Mouse (Mus musculus): ENCODE results near the gene Cnot1. TPM values are rescaled to one million over a fixed set of nuclear protein-coding genes. Genes with fewer than 3 reads are reported as not detected.

Gene Cnot1
- polyA plus RNA-seq, 1 experiment from 2014 or later: 109 TPM

DNA sequence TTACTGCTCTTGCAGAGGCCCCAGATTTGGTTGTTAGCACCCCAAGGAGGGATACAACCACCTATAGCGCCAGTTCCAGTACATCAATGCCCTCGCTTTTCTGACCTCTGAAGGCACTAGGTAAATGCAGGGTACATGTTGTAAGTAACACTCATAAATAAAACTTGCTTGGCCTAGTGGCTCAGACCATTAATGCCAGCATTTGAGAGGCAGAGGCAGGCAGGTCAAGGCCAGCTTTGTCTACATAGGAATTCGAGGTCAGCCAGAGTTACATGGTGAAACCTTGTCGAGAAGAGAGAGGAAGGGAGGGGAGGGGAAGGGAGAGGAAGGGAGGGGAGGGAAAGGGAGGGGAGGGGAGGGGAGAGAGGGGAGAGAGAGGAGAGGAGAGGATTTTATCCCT, 21.7 kb downstream of the Cnot1 start:
- no peak overlapping the region for H3K4me2 ChIP-seq
- no peak overlapping the region for H3K27ac ChIP-seq (ENCODE audit: low read depth, low read length)
- no peaks in the 10 kb centered on the region for H3K9me3 ChIP-seq (ENCODE audit: control insufficient read depth, low read length)
- WGBS: 97% methylated on average over 3 of the region's 4 CpGs
- no peaks in the 10 kb centered on the region for H3K4me1 ChIP-seq (ENCODE audit: control insufficient read depth, insufficient read depth, low read length)
- ATAC-seq (ENCODE audit: low FRiP score) (no peak), DNase-seq (ENCODE audit: low spot score, missing footprints) (no peak)
- no peak overlapping the region for H3K9ac ChIP-seq (ENCODE audit: low read length)
- H3K36me3 ChIP-seq (ENCODE audit: control insufficient read depth, insufficient read depth, low read length): peaks cover 34% of the 10 kb centered on the region
- no peak overlapping the region for H3K4me3 ChIP-seq (ENCODE audit: low read depth, low read length)
- no peaks in the 10 kb centered on the region for H3K27me3 ChIP-seq (ENCODE audit: control insufficient read depth, insufficient read depth, low read length)

DNA sequence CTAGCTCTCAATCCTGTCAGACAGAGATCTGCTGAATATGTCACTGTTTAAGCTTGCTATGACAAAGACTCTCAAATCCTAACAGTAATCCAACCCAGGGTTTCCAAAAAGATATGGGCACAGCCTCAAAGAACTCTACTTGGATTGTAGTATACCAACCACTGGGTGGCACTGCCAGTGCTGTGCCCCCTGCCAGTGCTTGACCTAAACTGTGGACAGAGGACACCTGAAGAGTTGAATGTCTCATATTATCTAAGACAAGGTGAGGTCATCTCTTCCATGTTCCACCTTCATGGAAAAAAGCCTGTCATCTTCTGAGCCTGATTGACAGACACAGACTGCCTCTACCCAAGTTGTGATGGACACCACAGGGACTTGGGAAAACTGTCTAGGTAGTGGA, 24.6 kb downstream of the Cnot1 start:
- Histone ChIP-seq H3K9me3 (ENCODE audit: control insufficient read depth, low read length) (no peaks in the 10 kb centered on the region), H3K27ac (ENCODE audit: low read depth, low read length) (no peak overlapping the region), H3K9ac (ENCODE audit: low read length) (no peak overlapping the region), H3K36me3 (ENCODE audit: control insufficient read depth, insufficient read depth, low read length) (peaks cover 25% of the 10 kb centered on the region), H3K4me3 (ENCODE audit: low read depth, low read length) (no peak overlapping the region), H3K4me1 (ENCODE audit: control insufficient read depth, insufficient read depth, low read length) (no peaks in the 10 kb centered on the region), H3K4me2 (no peak overlapping the region), H3K27me3 (ENCODE audit: control insufficient read depth, insufficient read depth, low read length) (no peaks in the 10 kb centered on the region)
- ATAC-seq (ENCODE audit: low FRiP score) (no peak), DNase-seq (ENCODE audit: low spot score, missing footprints) (no peak)

DNA sequence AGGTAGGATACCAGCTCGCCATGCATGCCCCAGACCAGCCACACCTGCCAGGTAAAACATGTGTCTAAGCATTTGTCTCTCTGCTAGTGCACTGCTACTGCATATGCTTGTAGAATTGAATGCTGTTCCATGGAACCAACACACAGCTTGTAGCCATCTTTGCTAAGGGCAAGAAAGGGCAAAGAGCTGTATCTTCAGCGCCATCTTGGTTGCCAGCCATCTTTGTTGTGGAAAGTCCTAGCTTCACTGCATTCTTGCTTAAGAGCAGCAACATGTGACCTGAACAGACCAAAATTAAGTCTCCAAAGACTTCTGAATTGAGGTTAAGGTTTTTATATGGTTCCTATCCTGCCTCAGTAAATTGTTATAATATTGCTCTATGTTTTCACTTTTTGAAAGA, 25.5 kb downstream of the Cnot1 start:
- Histone ChIP-seq H3K27ac (ENCODE audit: low read depth, low read length) (no peak overlapping the region), H3K4me3 (ENCODE audit: low read depth, low read length) (no peak overlapping the region), H3K36me3 (ENCODE audit: control insufficient read depth, insufficient read depth, low read length) (peaks cover 20% of the 10 kb centered on the region), H3K4me1 (ENCODE audit: control insufficient read depth, insufficient read depth, low read length) (no peaks in the 10 kb centered on the region), H3K27me3 (ENCODE audit: control insufficient read depth, insufficient read depth, low read length) (no peaks in the 10 kb centered on the region), H3K9ac (ENCODE audit: low read length) (no peak overlapping the region), H3K9me3 (ENCODE audit: control insufficient read depth, low read length) (no peaks in the 10 kb centered on the region), H3K4me2 (no peak overlapping the region)
- DNase-seq (ENCODE audit: low spot score, missing footprints): no peak
- 97% methylated on average over 2 of the region's 2 CpGs for WGBS
- ATAC-seq (ENCODE audit: low FRiP score): no peak

DNA sequence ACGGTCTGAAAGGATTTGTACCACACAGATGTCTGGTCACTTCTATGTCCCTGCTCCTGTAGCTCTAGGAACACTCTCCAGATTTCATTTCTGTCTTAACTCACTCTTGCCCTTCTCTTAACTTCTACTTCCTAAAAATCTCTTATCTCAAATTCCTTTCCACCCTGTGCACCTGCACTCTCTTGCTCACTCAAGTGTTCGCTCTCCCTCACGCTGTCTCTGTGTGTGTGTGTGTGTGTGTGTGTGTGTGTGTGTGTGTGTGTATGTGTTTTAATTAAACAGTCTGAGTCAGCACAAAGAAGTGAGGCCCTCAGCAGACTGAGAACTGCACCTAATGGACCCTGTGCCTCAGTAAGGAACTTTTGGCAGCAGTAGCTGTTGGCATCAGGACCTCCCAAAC, 26.2 kb downstream of the Cnot1 start:
- Histone ChIP-seq H3K9ac (ENCODE audit: low read length) (no peak overlapping the region), H3K36me3 (ENCODE audit: control insufficient read depth, insufficient read depth, low read length) (peaks cover 20% of the 10 kb centered on the region)
- DNase-seq (ENCODE audit: low spot score, missing footprints): no peak

DNA sequence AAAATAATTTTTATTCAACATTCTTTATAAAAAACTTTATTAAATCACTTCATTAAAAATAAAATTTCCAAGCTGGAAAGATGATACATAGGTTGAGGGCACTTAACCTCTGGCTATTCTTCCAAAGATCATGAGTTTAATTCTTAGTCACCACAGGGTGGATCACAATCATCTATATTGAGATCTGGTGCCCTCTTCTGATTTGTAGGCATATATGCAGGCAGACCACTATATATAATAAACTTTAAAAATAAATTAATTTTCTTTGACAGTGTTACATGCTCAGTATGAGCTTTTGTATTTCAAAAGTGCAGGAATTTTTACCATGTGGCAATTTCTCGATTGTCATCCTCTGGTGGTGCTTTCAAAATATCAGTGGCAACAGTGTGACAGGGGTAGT, 43.1 kb downstream of the Cnot1 start:
- Histone ChIP-seq H3K4me1 (ENCODE audit: control insufficient read depth, insufficient read depth, low read length) (no peaks in the 10 kb centered on the region), H3K4me2 (no peak overlapping the region), H3K27ac (ENCODE audit: low read depth, low read length) (no peak overlapping the region), H3K9me3 (ENCODE audit: control insufficient read depth, low read length) (no peaks in the 10 kb centered on the region), H3K9ac (ENCODE audit: low read length) (no peak overlapping the region), H3K4me3 (ENCODE audit: low read depth, low read length) (no peak overlapping the region), H3K36me3 (ENCODE audit: control insufficient read depth, insufficient read depth, low read length) (peaks cover 35% of the 10 kb centered on the region), H3K27me3 (ENCODE audit: control insufficient read depth, insufficient read depth, low read length) (no peaks in the 10 kb centered on the region)
- ATAC-seq (ENCODE audit: low FRiP score) (no peak), DNase-seq (ENCODE audit: low spot score, missing footprints) (no peak)
- WGBS: 93% methylated on average over 1 of the region's 1 CpGs

More for the DNA sequence above, 26.2 kb downstream of the Cnot1 start:
- Histone ChIP-seq H3K27me3 (ENCODE audit: control insufficient read depth, insufficient read depth, low read length) (no peaks in the 10 kb centered on the region), H3K27ac (ENCODE audit: low read depth, low read length) (no peak overlapping the region), H3K4me1 (ENCODE audit: control insufficient read depth, insufficient read depth, low read length) (no peaks in the 10 kb centered on the region), H3K9me3 (ENCODE audit: control insufficient read depth, low read length) (no peaks in the 10 kb centered on the region), H3K4me3 (ENCODE audit: low read depth, low read length) (no peak overlapping the region), H3K4me2 (no peak overlapping the region)
- ATAC-seq (ENCODE audit: low FRiP score): no peak
- 94% methylated on average over 3 of the region's 3 CpGs for WGBS

DNA sequence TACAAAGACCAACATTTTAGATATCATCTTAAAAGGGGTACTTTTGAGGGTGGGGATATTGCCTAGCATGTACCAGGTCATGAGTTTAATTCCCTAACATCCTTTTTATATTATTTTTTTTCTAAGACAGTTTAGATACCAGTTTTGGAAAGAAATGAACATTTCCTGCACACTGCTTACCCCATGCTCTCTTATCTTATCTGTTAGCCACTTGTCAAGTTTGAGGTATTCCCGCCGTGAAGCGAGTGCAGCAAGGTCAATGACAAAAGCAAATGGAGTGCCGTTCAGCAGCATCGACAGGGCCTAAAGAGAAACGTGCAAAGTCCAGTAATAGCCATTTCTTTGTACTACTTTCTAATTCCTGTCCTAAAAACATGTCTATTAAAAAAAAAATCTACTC, 46.9 kb downstream of the Cnot1 start:
- Histone ChIP-seq H3K4me3 (ENCODE audit: low read depth, low read length) (no peak overlapping the region), H3K4me1 (ENCODE audit: control insufficient read depth, insufficient read depth, low read length) (no peaks in the 10 kb centered on the region), H3K27ac (ENCODE audit: low read depth, low read length) (no peak overlapping the region), H3K9me3 (ENCODE audit: control insufficient read depth, low read length) (no peaks in the 10 kb centered on the region), H3K4me2 (no peak overlapping the region), H3K36me3 (ENCODE audit: control insufficient read depth, insufficient read depth, low read length) (peaks cover 30% of the 10 kb centered on the region), H3K27me3 (ENCODE audit: control insufficient read depth, insufficient read depth, low read length) (no peaks in the 10 kb centered on the region), H3K9ac (ENCODE audit: low read length) (no peak overlapping the region)
- 92% methylated on average over 6 of the region's 6 CpGs for WGBS
- no peak for ATAC-seq (ENCODE audit: low FRiP score)
- no peak for DNase-seq (ENCODE audit: low spot score, missing footprints)

DNA sequence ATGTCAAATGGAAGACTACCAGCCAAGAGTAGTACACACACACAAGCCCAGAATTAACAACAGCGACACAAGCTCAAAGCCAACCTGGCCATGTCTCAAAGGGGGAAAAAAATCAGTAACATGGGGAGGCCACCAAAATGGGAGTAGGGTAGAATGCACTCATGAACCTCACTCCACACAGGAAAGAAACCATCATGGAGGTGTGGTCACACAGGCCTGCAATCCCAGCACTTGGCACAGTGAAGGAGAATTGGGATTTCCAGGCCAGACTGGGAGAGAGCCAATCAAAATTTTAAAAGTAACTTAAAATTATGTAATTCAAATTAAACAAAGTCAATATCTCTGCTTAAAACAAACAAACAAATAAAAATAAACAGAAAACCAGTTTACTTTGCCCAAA, 55.3 kb downstream of the Cnot1 start:
- H3K4me3 ChIP-seq (ENCODE audit: low read depth, low read length): no peak overlapping the region
- 96% methylated on average over 1 of the region's 1 CpGs for WGBS
- no peak overlapping the region for H3K27ac ChIP-seq (ENCODE audit: low read depth, low read length)
- H3K9me3 ChIP-seq (ENCODE audit: control insufficient read depth, low read length): no peaks in the 10 kb centered on the region
- no peaks in the 10 kb centered on the region for H3K4me1 ChIP-seq (ENCODE audit: control insufficient read depth, insufficient read depth, low read length)
- H3K9ac ChIP-seq (ENCODE audit: low read length): no peak overlapping the region
- no peaks in the 10 kb centered on the region for H3K27me3 ChIP-seq (ENCODE audit: control insufficient read depth, insufficient read depth, low read length)
- H3K36me3 ChIP-seq (ENCODE audit: control insufficient read depth, insufficient read depth, low read length): peaks cover 16% of the 10 kb centered on the region
- H3K4me2 ChIP-seq: no peak overlapping the region
- no peak for ATAC-seq (ENCODE audit: low FRiP score)
- DNase-seq (ENCODE audit: low spot score, missing footprints): no peak

DNA sequence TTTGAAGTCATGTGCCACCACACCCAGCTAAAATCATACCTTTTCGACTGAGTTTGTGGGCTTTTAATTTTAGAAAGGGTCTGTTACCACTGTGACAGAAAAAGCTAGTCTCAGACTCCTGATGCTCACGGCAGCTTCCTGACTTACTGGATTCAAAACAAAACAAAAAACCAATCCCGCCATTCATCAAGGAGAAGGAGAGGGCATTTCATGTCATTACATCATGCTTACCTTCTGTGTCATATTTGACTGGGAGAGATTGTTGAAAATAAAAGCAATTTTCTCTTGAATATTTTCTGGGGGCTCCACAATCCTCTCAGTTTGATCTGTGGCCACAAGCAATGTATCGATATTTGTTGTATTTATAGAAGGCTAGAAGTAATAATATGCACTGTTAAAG, 59.2 kb downstream of the Cnot1 start:
- Histone ChIP-seq H3K27ac (ENCODE audit: low read depth, low read length) (no peak overlapping the region), H3K4me2 (no peak overlapping the region), H3K36me3 (ENCODE audit: control insufficient read depth, insufficient read depth, low read length) (peaks cover 27% of the 10 kb centered on the region), H3K4me1 (ENCODE audit: control insufficient read depth, insufficient read depth, low read length) (no peaks in the 10 kb centered on the region), H3K27me3 (ENCODE audit: control insufficient read depth, insufficient read depth, low read length) (no peaks in the 10 kb centered on the region), H3K9ac (ENCODE audit: low read length) (no peak overlapping the region), H3K4me3 (ENCODE audit: low read depth, low read length) (no peak overlapping the region), H3K9me3 (ENCODE audit: control insufficient read depth, low read length) (no peaks in the 10 kb centered on the region)
- DNase-seq (ENCODE audit: low spot score, missing footprints) (no peak), ATAC-seq (ENCODE audit: low FRiP score) (no peak)
- WGBS: 92% methylated on average over 4 of the region's 4 CpGs

DNA sequence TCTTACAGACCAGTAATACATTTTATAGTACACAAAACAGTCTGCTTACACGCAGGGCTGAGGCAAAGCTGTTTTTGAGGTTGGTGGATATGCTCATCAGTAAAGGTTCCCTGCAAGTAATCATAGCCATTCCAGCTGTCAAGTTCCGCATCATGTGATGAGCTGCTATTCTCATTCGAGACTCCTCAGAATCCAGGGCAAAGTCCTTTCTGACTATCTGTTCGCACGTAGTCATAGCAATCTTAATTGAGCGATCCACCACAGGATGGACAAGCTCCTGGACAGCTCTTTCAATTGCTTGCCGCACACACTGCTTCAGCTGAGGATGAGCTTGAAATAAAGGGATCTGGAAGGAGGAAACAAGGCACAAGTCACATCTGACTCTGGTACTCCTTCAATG, 65.5 kb downstream of the Cnot1 start:
- Histone ChIP-seq H3K4me3 (ENCODE audit: low read depth, low read length) (no peak overlapping the region), H3K27me3 (ENCODE audit: control insufficient read depth, insufficient read depth, low read length) (no peaks in the 10 kb centered on the region), H3K27ac (ENCODE audit: low read depth, low read length) (no peak overlapping the region), H3K36me3 (ENCODE audit: control insufficient read depth, insufficient read depth, low read length) (peaks cover 40% of the 10 kb centered on the region), H3K9ac (ENCODE audit: low read length) (no peak overlapping the region), H3K4me2 (no peak overlapping the region), H3K4me1 (ENCODE audit: control insufficient read depth, insufficient read depth, low read length) (no peaks in the 10 kb centered on the region), H3K9me3 (ENCODE audit: control insufficient read depth, low read length) (no peaks in the 10 kb centered on the region)
- no peak for ATAC-seq (ENCODE audit: low FRiP score)
- WGBS: 95% methylated on average over 7 of the region's 7 CpGs
- no peak for DNase-seq (ENCODE audit: low spot score, missing footprints)

DNA sequence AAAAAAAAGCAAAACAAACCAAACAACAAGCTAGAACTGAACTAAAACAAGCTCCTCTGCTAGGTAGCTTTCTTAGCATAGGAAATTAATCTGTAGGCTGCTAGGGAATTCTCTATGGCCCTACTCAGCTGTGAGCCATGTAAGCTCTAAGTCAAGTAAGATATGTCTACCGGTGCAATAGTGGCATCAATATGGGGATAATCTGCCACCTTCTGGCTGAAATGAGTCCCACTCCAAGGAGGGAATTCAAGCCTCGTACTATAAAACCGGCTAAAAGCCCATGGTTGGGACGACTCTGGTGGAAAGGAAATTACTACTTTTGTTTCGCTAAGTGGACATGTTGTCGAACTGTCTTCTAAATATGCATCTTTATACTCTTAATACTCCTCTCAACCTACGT, 68.7 kb downstream of the Cnot1 start:
- Histone ChIP-seq H3K9ac (ENCODE audit: low read length) (no peak overlapping the region), H3K4me3 (ENCODE audit: low read depth, low read length) (no peak overlapping the region), H3K27ac (ENCODE audit: low read depth, low read length) (no peak overlapping the region), H3K36me3 (ENCODE audit: control insufficient read depth, insufficient read depth, low read length) (peaks cover 28% of the 10 kb centered on the region), H3K4me1 (ENCODE audit: control insufficient read depth, insufficient read depth, low read length) (no peaks in the 10 kb centered on the region), H3K4me2 (no peak overlapping the region), H3K9me3 (ENCODE audit: control insufficient read depth, low read length) (no peaks in the 10 kb centered on the region), H3K27me3 (ENCODE audit: control insufficient read depth, insufficient read depth, low read length) (no peaks in the 10 kb centered on the region)
- no peak for ATAC-seq (ENCODE audit: low FRiP score)
- DNase-seq (ENCODE audit: low spot score, missing footprints): no peak
- 83% methylated on average over 7 of the region's 7 CpGs for WGBS
